Mouse (Mus musculus): Measurements from ENCODE around the gene Gm4846. TPM values are rescaled to one million over a fixed set of nuclear protein-coding genes. Genes with fewer than 3 reads are reported as not detected.
A peak's percentile ranks its signal among the peaks of the same experiment; 100 is the strongest.

Gene Gm4846
- total and polyA plus RNA-seq, 3 experiments, result not detected

- no peak for TF ChIP-seq POLR2AphosphoS2 (IDR thresholded peaks at IDR 0.05; ENCODE audit: low read depth, low read length)
- TF ChIP-seq MEF2A (IDR thresholded peaks at IDR 0.05; ENCODE audit: borderline replicate concordance, low read depth, low read length), result 0 out of 2 replicates have a peak, but pooled peaks have one; percentile 12
- peak; percentile 64; the same call in 1 of the 2 replicates for TF ChIP-seq MAFK (IDR thresholded peaks at IDR 0.05; ENCODE audit: insufficient replicate concordance, low read length)
- TF ChIP-seq SIN3A (IDR thresholded peaks at IDR 0.05; ENCODE audit: low read length), result no peak
- TF ChIP-seq CTCF (conservative IDR thresholded peaks at IDR 0.05 in 1 of 2, IDR thresholded peaks at IDR 0.05 in 1 of 2; ENCODE audit: low read depth in 2 of 2, low read length in 2 of 2), result no peak
- TF ChIP-seq BHLHE40 (IDR thresholded peaks at IDR 0.05; ENCODE audit: low read depth, low read length), result no peak
- TF ChIP-seq CHD1 (IDR thresholded peaks at IDR 0.05; ENCODE audit: low read depth, low read length), result no peak
- peak; percentile 58 for TF ChIP-seq IRF4 (IDR thresholded peaks at IDR 0.05; ENCODE audit: low read depth, low read length)
- TF ChIP-seq RAD21 (IDR thresholded peaks at IDR 0.05; ENCODE audit: low read depth, low read length), result no peak
- TF ChIP-seq SMC3 (IDR thresholded peaks at IDR 0.05; ENCODE audit: low read depth, low read length), result no peak
- TF ChIP-seq ZKSCAN1 (IDR thresholded peaks at IDR 0.05; ENCODE audit: borderline replicate concordance, low read depth, low read length), result no peak
- no peak for TF ChIP-seq UBTF (IDR thresholded peaks at IDR 0.05; ENCODE audit: low read depth, low read length)
- TF ChIP-seq USF1 (IDR thresholded peaks at IDR 0.05; ENCODE audit: low read depth, low read length), result no peak
- no peak for TF ChIP-seq HCFC1 (IDR thresholded peaks at IDR 0.05; ENCODE audit: low read depth, low read length)
- no peak for TF ChIP-seq USF2 (conservative IDR thresholded peaks at IDR 0.05; ENCODE audit: low read depth, low read length)
- TF ChIP-seq EP300 (IDR thresholded peaks at IDR 0.05; ENCODE audit: low read length), result peak; percentile 70
- TF ChIP-seq MAZ (IDR thresholded peaks at IDR 0.05; ENCODE audit: low read depth, low read length), result no peak
- TF ChIP-seq E2F4 (IDR thresholded peaks at IDR 0.05; ENCODE audit: insufficient replicate concordance, low read depth, low read length), result no peak
- no peak for TF ChIP-seq TBP (conservative IDR thresholded peaks at IDR 0.05; ENCODE audit: low read depth, low read length)
- no peak for TF ChIP-seq NRF1 (IDR thresholded peaks at IDR 0.05; ENCODE audit: low read depth, low read length)
- no peak for TF ChIP-seq ZMIZ1 (IDR thresholded peaks at IDR 0.05; ENCODE audit: low read depth, low read length)
- TF ChIP-seq ELF1 (IDR thresholded peaks at IDR 0.05; ENCODE audit: low read depth, low read length), result no peak
- no peak for TF ChIP-seq GABPA (IDR thresholded peaks at IDR 0.05; ENCODE audit: insufficient replicate concordance, low read depth, low read length)
- no peak for TF ChIP-seq MYC (IDR thresholded peaks at IDR 0.05; ENCODE audit: low read depth, low read length)
- no peak for TF ChIP-seq NELFE (IDR thresholded peaks at IDR 0.05; ENCODE audit: low read depth, low read length)
- TF ChIP-seq JUN (IDR thresholded peaks at IDR 0.05; ENCODE audit: insufficient read depth, low read depth, low read length), result no peak
- TF ChIP-seq POLR2A (IDR thresholded peaks at IDR 0.05; ENCODE audit: low read depth, low read length), result no peak
- TF ChIP-seq ZNF384 (IDR thresholded peaks at IDR 0.05; ENCODE audit: low read depth, low read length), result no peak
- peak; percentile 51; the same call in 1 of the 2 replicates for TF ChIP-seq ETS1 (conservative IDR thresholded peaks at IDR 0.05; ENCODE audit: low read depth, low read length)
- TF ChIP-seq MAX (IDR thresholded peaks at IDR 0.05; ENCODE audit: low read length), result no peak
- TF ChIP-seq TCF12 (IDR thresholded peaks at IDR 0.05; ENCODE audit: low read depth, low read length), result peak; percentile 37; the same call in 1 of the 2 replicates
- 0 out of 2 replicates have a peak, but pooled peaks have one; percentile 49 for TF ChIP-seq CHD2 (IDR thresholded peaks at IDR 0.05; ENCODE audit: low read length)
- no peak for TF ChIP-seq KAT2A (IDR thresholded peaks at IDR 0.05; ENCODE audit: insufficient replicate concordance, low read length)
- no peaks in the 10 kb centered on the region for H3K27me3 ChIP-seq (replicated peaks)
These were observed 58.0 kb downstream of the Gm4846 start for GRCm38 (mm10) chr1:166439426-166439825.

More at GRCm38 (mm10) chr1:166439426-166439825, 58.0 kb downstream of the Gm4846 start:
- dilution Hi-C loops (cut with MboI; ENCODE audit: extremely low pct_ligation_motif_present, extremely low pct_unique_long_range_greater_than_20kb, low sequenced_read_pairs), result no loop called here
- Histone ChIP-seq H3K4me1 (ENCODE audit: control insufficient read depth in 1 of 2, insufficient read depth in 2 of 2) (peaks cover 5 to 12% of the 10 kb centered on the region in 2 experiments; a peak in 3 of 4 replicates), H3K36me3 (replicated peaks in 1 of 2; ENCODE audit: control insufficient read depth in 1 of 2, insufficient read depth in 1 of 2, low read length in 1 of 2) (no peaks in the 10 kb centered on the region), H3K9ac (ENCODE audit: insufficient read depth, low read depth) (no peak overlapping the region), H3K79me2 (replicated peaks; ENCODE audit: control insufficient read depth, extremely low read depth, insufficient read depth, poor library complexity, severe bottlenecking) (no peaks in the 10 kb centered on the region), H3K27ac (ENCODE audit: insufficient read depth, low read depth) (no peak overlapping the region), H3K9me3 (replicated peaks; ENCODE audit: low read length) (no peaks in the 10 kb centered on the region), H3K4me3 (replicated peaks in 1 of 3; ENCODE audit: low read depth in 2 of 3, low read length in 2 of 3, poor library complexity in 1 of 3) (no peak overlapping the region), H3K4me2 (ENCODE audit: insufficient read depth, low read depth, poor library complexity, severe bottlenecking) (no peak overlapping the region)
- in situ Hi-C loops (cut with MboI; ENCODE audit: low pct_ligation_motif_present, low pct_unique_long_range_greater_than_20kb, low sequenced_read_pairs), result loop anchor here (25.0 kb wide), 2 partner anchors 573 to 773 kb away; partner anchors contain the start of gene Fam78b
- DNase-seq (ENCODE audit: extremely low read depth), result peak; percentile 75
